Mouse (Mus musculus) spleen, embryonic (tissue): ENCODE data around the gene Ttc28.
"Not testable (repeated sequence)": the region's sequence is repeated elsewhere in the genome, so short reads cannot be mapped to it uniquely, and the experiment has no call there.

ENCODE experiments used
- CTCF ChIA-PET: fragments of 350-600 bp; sonication (Branson Sonifier 250); formaldehyde crosslinking; loops from one replicate; lab custom pipeline; 2022; lab: Charles Lee

The Ttc28 gene

GRCm38 (mm10) chr5:110879584-110880374 is at the start of gene Ttc28:
TSS of gene Ttc28 (plus strand) at chr5:110879803.
- CTCF ChIA-PET: no interaction called here

DNA sequence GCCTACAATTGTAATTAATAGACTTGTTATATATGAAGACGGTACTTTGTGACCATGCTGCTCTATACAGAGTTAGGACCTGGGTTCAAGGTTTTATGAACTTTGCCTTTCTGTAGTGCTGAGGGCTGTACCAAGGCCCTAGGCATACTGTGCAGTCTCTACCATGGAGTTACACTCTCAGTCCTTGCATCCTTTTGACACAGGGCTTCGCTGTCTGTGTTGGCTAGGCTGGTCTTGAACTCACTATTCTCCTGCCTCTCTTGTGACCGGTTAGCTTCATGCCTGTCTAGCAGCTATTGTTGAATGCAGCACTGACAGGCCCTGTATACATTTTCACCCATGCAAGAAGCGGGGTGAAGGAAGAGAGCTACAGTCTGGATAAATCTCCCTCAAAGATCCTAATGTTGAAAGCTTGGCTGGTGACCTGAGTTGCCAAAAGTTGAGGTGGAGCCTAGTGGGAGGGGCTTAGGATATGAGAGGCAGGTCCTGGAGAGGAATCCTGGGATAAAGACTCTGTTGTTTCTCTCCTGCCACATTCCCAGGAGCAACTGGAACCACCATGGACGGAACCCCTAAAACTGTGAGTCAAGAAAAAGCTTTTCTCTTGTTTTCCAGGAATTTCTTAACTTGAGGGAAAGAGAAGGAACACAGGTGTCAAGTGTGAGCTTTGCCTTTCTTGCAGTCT is 48.4 kb upstream of the Ttc28 start:
- CTCF ChIA-PET: interaction anchor here (0.8 kb wide), 1 partner anchor 65 kb away, joined by 11 read pairs; no protein-coding TSS in a partner anchor

DNA sequence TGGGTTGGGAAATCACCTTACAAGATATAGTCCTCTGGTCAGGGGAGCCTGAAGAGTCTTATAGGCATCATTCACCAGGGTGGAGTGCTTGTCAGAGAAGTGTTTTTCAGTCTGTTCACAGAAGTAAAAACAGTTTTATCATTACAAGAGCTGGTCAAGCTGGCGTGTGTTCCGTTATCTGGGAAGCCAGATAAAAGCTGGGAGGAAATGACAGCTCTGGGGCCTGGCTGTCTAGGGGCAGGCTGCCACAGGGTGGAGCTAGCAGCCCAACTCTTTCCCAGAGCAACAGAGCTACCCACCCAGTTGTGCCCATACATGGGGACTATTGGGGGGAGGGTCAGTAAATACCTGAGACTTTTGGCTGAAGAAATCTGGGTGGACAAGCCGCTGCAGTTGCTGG is 43.6 kb upstream of the Ttc28 start:
- CTCF ChIA-PET: interaction anchor here (0.7 to 1.0 kb wide), 2 partner anchors 19 to 351 kb away, joined by 3 to 6 read pairs; no protein-coding TSS in a partner anchor

GRCm38 (mm10) chr5:110838016-110838415 is 41.6 kb upstream of the Ttc28 start:
- CTCF ChIA-PET: not testable (repeated sequence)

GRCm38 (mm10) chr5:110839038-110839677 is 40.4 kb upstream of the Ttc28 start:
- CTCF ChIA-PET: no interaction called here

- CTCF ChIA-PET: interaction anchor here (0.6 to 0.8 kb wide), 2 partner anchors 61 to 140 kb away, joined by 3 to 12 read pairs; no protein-coding TSS in a partner anchor
Observed at GRCm38 (mm10) chr5:110839678-110840365, 39.8 kb upstream of the Ttc28 start, which contains the start of the genes Hscb and Chek2. TSS of gene Hscb (minus strand) at chr5:110839777. TSS of gene Chek2 (plus strand) at chr5:110839979.

DNA sequence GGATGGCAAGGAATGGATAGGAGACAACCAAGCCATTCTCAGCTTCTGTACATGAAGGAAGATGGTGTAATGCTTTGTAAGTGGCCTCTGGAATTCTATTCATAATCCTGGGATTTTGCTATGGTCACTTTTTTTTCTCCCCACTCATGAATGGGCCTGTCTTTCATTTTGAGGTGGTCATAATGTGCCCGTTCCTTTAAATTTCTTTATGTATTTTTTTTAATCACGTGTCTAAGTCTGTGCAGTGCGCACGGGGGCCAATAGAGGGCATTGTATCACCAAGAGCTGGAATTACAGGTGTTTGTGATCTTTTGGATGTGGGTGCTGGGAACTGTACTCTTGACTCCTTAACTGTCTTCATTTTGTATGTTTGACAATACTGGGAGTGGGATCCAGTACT is 39.1 kb upstream of the Ttc28 start:
- CTCF ChIA-PET: interaction anchor here (0.8 kb wide), 1 partner anchor 139 kb away, joined by 12 read pairs; no protein-coding TSS in a partner anchor

GRCm38 (mm10) chr5:110841046-110841862 is 38.3 kb upstream of the Ttc28 start:
- CTCF ChIA-PET: interaction anchor here (0.6 kb wide), 1 partner anchor 126 kb away, joined by 4 read pairs; no protein-coding TSS in a partner anchor

- CTCF ChIA-PET: no interaction called here
Observed at GRCm38 (mm10) chr5:110852990-110853389, 26.6 kb upstream of the Ttc28 start.

GRCm38 (mm10) chr5:110857091-110857490 is 22.5 kb upstream of the Ttc28 start:
- CTCF ChIA-PET: no interaction called here

DNA sequence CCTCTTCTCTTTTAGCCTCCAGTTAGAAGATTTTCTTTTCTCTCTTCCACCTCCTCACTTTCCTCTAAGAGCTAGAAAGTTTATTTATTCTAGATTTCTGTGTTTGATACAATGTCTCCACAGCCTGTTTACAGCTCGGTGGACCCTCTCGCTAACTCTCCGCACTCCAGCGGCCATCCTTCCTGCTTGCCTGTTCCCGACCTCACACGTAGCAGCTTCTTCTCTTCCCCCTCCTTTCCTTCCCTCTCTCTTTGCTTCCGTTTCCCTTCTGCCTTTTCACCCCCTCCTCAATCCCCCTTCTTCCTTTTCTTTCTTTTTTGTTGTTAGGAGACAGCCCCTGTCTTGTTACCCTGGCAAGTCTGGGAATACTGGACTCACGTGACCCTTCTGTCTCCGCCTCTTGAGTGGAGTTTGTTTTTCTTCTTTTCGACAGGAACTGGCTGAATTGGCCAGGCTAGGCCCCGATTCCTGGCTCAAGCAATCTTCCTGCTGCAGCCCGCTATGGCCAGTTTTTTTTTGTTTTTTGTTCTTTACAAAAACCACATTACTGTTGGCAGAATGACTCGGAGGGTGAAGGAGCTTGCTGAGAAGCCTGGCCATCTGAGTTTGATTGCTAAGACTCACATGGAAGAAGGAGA is 20.5 kb upstream of the Ttc28 start:
- CTCF ChIA-PET: no interaction called here

GRCm38 (mm10) chr5:110860445-110860844 is 19.2 kb upstream of the Ttc28 start:
- CTCF ChIA-PET: no interaction called here

DNA sequence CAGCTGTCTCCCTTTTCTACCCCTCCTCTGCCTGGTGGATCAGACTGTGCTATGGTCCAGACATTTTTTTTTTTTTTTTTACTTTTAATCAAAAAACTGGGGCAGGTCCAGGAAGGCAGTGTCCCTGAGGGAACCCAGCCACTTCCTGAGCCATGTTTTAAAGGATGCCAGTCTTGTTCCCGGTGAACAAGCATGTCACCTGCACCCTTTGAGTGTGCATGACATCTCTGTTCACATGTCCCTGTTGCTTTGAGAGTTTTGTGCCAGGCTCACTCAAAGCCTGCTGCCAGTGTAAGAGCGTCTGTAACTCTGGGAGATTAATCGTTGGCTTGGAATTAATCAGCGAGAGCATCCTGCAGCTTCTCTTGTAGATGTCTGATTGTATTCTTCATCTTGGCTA is 11.1 kb upstream of the Ttc28 start:
- CTCF ChIA-PET: interaction anchor here (0.6 kb wide), 1 partner anchor 208 kb away, joined by 7 read pairs; no protein-coding TSS in a partner anchor

- CTCF ChIA-PET: no interaction called here
Observed at GRCm38 (mm10) chr5:110869242-110869669, 10.3 kb upstream of the Ttc28 start.

GRCm38 (mm10) chr5:110873160-110873559 is 6.4 kb upstream of the Ttc28 start:
- CTCF ChIA-PET: no interaction called here

- CTCF ChIA-PET: no interaction called here
Observed at GRCm38 (mm10) chr5:110874711-110875110, 4.9 kb upstream of the Ttc28 start.

DNA sequence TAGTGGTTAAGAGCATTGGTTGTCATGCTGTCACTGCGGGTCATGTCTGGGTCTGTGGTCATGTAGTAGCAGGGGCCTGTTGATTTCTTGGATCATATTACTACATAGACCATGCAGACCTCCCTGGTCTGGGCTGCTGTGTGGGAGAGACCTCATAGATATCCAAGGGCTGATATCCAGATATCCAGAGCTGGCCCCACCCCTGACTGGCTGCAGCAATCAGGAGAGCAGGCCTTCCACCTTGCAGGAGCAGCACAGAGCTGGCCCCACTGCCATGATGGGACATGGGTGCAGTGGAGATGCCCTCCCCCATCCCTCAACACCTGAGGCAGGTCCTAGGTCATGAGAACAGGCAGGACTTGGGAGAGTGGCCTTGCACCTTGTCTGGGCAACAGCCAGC is 4.3 kb upstream of the Ttc28 start:
- CTCF ChIA-PET: no interaction called here

- CTCF ChIA-PET: no interaction called here
Observed at GRCm38 (mm10) chr5:110877666-110878505, 1.7 kb upstream of the Ttc28 start.

- CTCF ChIA-PET: not testable (repeated sequence)
Observed at GRCm38 (mm10) chr5:110878526-110878925, 1.1 kb upstream of the Ttc28 start.
